17 mouse cellular contexts compared by ENCODE assay signal in the genomic region with DNA sequence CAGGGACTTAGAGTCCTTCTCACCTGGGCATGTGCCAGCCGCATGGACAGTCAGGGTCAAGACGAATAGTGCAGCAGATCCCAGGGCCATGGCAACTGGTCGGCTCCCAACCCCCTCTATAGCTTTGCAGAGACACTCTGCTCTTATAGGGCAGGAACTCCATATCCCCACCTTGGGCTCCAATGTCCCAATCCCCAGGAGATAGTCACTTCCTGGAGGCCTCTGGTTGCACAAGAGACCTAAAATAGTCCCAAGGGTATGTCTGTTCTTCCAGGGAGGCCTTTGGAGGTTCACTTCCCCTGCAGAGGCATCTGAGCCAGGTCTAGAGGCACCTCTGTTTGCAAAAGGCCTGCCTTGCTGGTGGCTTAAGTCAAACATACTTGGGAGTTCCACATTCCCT. TPM values are rescaled to one million over a fixed set of nuclear protein-coding genes. Genes with fewer than 3 reads are reported as not detected.
"Had no signal": no experiment of that assay in that cellular context is flagged by ENCODE, and none has a peak within 500 bp of the region (broad histone marks: within the 10 kb centered on the region; RNA-seq: fewer than 3 reads in every experiment).

Gene Fcnb, minus strand, starts transcription at position 118 of the 400 bp plus-strand sequence.

- DNase-seq: kidney, adult 8-10 months; kidney, postnatal 25 days; lung, postnatal 14 days; midbrain, embryonic 14.5 days; thymus, postnatal 4 days had no signal

- H3K9ac ChIP-seq: limb, embryonic 12.5 days; lung, embryonic 15.5 days; neural tube, embryonic 12.5 days had no signal

- H3K36me3 ChIP-seq: limb, embryonic 12.5 days; lung, embryonic 15.5 days; neural tube, embryonic 12.5 days had no signal

- H3K9me3 ChIP-seq: limb, embryonic 12.5 days; lung, embryonic 15.5 days; neural tube, embryonic 12.5 days had no signal

- ATAC-seq: intestine, postnatal 0 days had no signal

- H3K4me3 ChIP-seq: left cerebral cortex, adult 2 months; limb, embryonic 12.5 days; lung, embryonic 15.5 days; neural tube, embryonic 12.5 days had no signal

- H3K4me1 ChIP-seq: lung, embryonic 15.5 days; neural tube, embryonic 12.5 days had no signal

- H3K27me3 ChIP-seq: limb, embryonic 12.5 days; lung, embryonic 15.5 days; neural tube, embryonic 12.5 days had no signal

- H3K27ac ChIP-seq: left cerebral cortex, adult 2 months; limb, embryonic 12.5 days; lung, embryonic 15.5 days; macrophage; neural tube, embryonic 12.5 days; stomach, postnatal 0 days had no signal

- H3K4me2 ChIP-seq: limb, embryonic 12.5 days; lung, embryonic 15.5 days; neural tube, embryonic 12.5 days had no signal

RNA-seq across cellular contexts. Expression of gene Fcnb, which starts in this region (rescaled TPM):
- total RNA-seq: layer of hippocampus, postnatal 25 days; left cerebral cortex, adult 2 months; left cerebral cortex, postnatal 36 days; liver, adult 2 months; monocyte, adult 5-6 weeks; neutrophil, adult 5-6 weeks had no signal
- polyA plus RNA-seq: intestine, postnatal 0 days; limb, embryonic 12.5 days; liver, adult 2 months; midbrain, embryonic 14.5 days had no signal
